Mouse (Mus musculus) hindbrain, embryonic 15.5 days (tissue): ENCODE data around the gene Dgka. TPM values are rescaled to one million over a fixed set of nuclear protein-coding genes. Genes with fewer than 3 reads are reported as not detected.

ENCODE experiments used
- ATAC-seq: fragments of 200-750 bp; cut with Nextera tagmentation; 2 replicates; pipeline ENCODE4 v1.8.0; 2017; ENCODE audit warnings: low read depth, moderate number of reproducible peaks, moderate TSS enrichment; ENCODE audit not compliant: low FRiP score
- H3K27ac ChIP-seq: fragments of 300-500 bp; sonication (generic); replicated peaks from 2 replicates; pipeline ENCODE4 v1.5.1; 2015; ENCODE audit warnings: mild to moderate bottlenecking, inconsistent platforms
- H3K27me3 ChIP-seq: fragments of 300-500 bp; sonication (generic); 2 replicates; pipeline ENCODE4 v1.6.1; 2015; ENCODE audit warnings: control low read depth, inconsistent platforms
- H3K36me3 ChIP-seq: fragments of 300-500 bp; sonication (generic); 2 replicates; pipeline ENCODE4 v1.6.1; 2015; ENCODE audit warnings: control low read depth, inconsistent platforms
- H3K4me1 ChIP-seq: fragments of 300-500 bp; sonication (generic); replicated peaks from 2 replicates; pipeline ENCODE4 v1.6.1; 2015; ENCODE audit warnings: control low read depth, inconsistent platforms
- H3K4me2 ChIP-seq: fragments of 300-500 bp; sonication (generic); 2 replicates; pipeline ENCODE4 v1.6.1; 2015; ENCODE audit warnings: moderate library complexity, mild to moderate bottlenecking, inconsistent platforms
- H3K4me3 ChIP-seq: fragments of 300-500 bp; sonication (generic); 2 replicates; pipeline ENCODE4 v1.5.1; 2015; ENCODE audit warnings: mild to moderate bottlenecking, inconsistent platforms
- H3K9ac ChIP-seq: fragments of 300-500 bp; sonication (generic); 2 replicates; pipeline ENCODE4 v1.6.1; 2015; ENCODE audit warnings: inconsistent platforms
- H3K9me3 ChIP-seq: fragments of 300-500 bp; sonication (generic); 2 replicates; pipeline ENCODE4 v1.6.1; 2016; ENCODE audit warnings: control low read depth, inconsistent platforms
- WGBS: fragments of 180-500 bp; shearing (Covaris S2); methylation state at CpG from one replicate; pipeline ENCODE4 v1.1.7; 2015; 5-methylcytosine and 5-hydroxymethylcytosine counted together
- polyA plus RNA-seq: library from polyadenylated mRNA; unstranded; fragments of >200 nt; fragmentation: Nextera tagmentation; extraction: Ambion mirVana; gene quantifications from 2 replicates; pipeline ENCODE4 v1.2.1, GENCODE M21; 2015

The Dgka gene
- polyA plus RNA-seq, 1 experiment from 2014 or later = 8.9 TPM

- Histone ChIP-seq H3K9me3 (no peaks in the 10 kb centered on the region), H3K4me3 (peak within 1 kb of the TSS; percentile 59), H3K27ac (peak within 1 kb of the TSS; percentile 91), H3K9ac (peak within 1 kb of the TSS; percentile 90), H3K4me2 (peak within 1 kb of the TSS; percentile 76), H3K27me3 (peaks cover 14% of the 10 kb centered on the region), H3K36me3 (no peaks in the 10 kb centered on the region), H3K4me1 (peaks cover 45% of the 10 kb centered on the region)
- ATAC-seq = peak; percentile 71
- under 1% methylated on average over 36 of the region's 36 CpGs for WGBS
Measured at GRCm38 (mm10) chr10:128747646-128748251, 3.1 kb upstream of the Dgka start, which contains the start of gene Pym1. Gene Pym1, plus strand, starts transcription at chr10:128747889.

- Histone ChIP-seq H3K9me3 (no peaks in the 10 kb centered on the region), H3K4me2 (peak overlapping the region; percentile 76), H3K27me3 (peaks cover 20% of the 10 kb centered on the region), H3K36me3 (no peaks in the 10 kb centered on the region), H3K4me1 (peaks cover 45% of the 10 kb centered on the region), H3K9ac (peak overlapping the region; percentile 90), H3K27ac (peak overlapping the region; percentile 91), H3K4me3 (peak overlapping the region; percentile 59)
- ATAC-seq = no peak; the same call in 1 of the 2 replicates
- 47% methylated on average over 9 of the region's 9 CpGs for WGBS
Measured at GRCm38 (mm10) chr10:128746972-128747645, 2.5 kb upstream of the Dgka start.

DNA sequence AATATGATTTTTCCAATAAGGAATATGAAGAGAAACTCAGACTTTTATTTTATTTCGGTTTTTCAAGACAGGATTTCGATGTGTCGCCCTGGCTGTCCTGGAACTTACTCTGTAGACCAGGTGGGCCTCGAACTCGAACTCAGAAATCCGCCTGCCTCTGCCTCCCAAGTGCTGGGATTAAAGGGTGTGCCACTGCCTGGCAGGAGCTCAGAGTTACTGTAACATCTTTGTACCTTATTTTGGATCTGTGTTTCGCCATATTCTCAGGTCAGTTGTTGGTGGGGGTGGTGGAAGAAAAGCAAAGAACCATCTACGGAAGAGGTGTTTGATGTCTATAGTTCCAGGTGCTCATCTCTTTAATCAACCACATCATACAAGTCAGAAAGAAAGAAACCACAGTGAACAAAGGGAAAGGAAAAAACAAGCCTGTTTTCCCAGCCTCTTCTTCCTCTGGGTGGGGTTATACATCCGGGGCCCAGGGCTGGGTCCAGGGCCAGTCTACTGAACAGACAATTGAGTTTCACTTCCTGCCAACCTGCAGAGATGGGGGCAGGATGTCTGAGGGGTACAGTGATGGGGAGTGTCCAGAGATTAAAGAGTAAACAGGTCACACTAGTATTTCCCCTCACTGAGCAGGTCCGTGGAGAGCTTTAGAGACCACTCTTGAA, 1.4 kb upstream of the Dgka start:
- peaks cover 29% of the 10 kb centered on the region for H3K27me3 ChIP-seq
- H3K9ac ChIP-seq = no peak overlapping the region
- 93% methylated on average over 10 of the region's 10 CpGs for WGBS
- no peak overlapping the region for H3K27ac ChIP-seq
- H3K4me1 ChIP-seq = peaks cover 44% of the 10 kb centered on the region
- ATAC-seq = no peak
- no peaks in the 10 kb centered on the region for H3K36me3 ChIP-seq
- no peak overlapping the region for H3K4me2 ChIP-seq
- no peaks in the 10 kb centered on the region for H3K9me3 ChIP-seq
- no peak overlapping the region for H3K4me3 ChIP-seq

DNA sequence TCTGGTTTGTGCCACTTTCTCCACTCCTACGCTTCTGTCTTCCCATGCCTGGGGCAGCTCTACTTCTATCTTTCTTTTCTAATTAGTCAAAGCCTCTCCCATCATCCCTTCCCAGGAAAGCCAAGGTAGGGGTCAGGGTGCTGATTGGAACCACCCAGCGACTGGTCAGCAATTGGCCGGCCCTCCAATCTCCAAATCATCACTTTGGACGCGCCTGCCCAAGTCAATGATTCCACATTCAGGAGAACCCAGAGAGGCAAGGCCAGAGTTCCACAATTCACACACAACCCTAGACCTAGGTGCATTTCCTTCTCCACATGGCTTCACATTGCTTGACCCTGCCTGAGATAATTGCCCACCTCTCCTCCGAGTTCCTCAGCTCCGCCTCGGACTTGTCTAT, 444 bp downstream of the Dgka start:
- H3K4me1 ChIP-seq = peaks cover 28% of the 10 kb centered on the region
- ATAC-seq = no peak
- 15% methylated on average over 8 of the region's 8 CpGs for WGBS
- H3K27ac ChIP-seq = no peak overlapping the region; the same call in 1 of the 2 replicates
- H3K27me3 ChIP-seq = peaks cover 29% of the 10 kb centered on the region
- H3K9me3 ChIP-seq = no peaks in the 10 kb centered on the region
- H3K9ac ChIP-seq = peak overlapping the region; percentile 66
- H3K4me3 ChIP-seq = peak overlapping the region; percentile 55
- H3K36me3 ChIP-seq = no peaks in the 10 kb centered on the region
- peak overlapping the region; percentile 90 for H3K4me2 ChIP-seq

- Histone ChIP-seq H3K9ac (peak overlapping the region; percentile 66), H3K4me1 (peaks cover 24% of the 10 kb centered on the region), H3K27ac (no peak overlapping the region; the same call in 1 of the 2 replicates), H3K36me3 (no peaks in the 10 kb centered on the region), H3K27me3 (peaks cover 29% of the 10 kb centered on the region), H3K9me3 (no peaks in the 10 kb centered on the region), H3K4me3 (peak overlapping the region; percentile 55), H3K4me2 (peak overlapping the region; percentile 90)
- ATAC-seq = peak; percentile 16; the same call in 1 of the 2 replicates
- WGBS = under 1% methylated on average over 34 of the region's 37 CpGs
Measured at GRCm38 (mm10) chr10:128743791-128744191, 864 bp downstream of the Dgka start.

DNA sequence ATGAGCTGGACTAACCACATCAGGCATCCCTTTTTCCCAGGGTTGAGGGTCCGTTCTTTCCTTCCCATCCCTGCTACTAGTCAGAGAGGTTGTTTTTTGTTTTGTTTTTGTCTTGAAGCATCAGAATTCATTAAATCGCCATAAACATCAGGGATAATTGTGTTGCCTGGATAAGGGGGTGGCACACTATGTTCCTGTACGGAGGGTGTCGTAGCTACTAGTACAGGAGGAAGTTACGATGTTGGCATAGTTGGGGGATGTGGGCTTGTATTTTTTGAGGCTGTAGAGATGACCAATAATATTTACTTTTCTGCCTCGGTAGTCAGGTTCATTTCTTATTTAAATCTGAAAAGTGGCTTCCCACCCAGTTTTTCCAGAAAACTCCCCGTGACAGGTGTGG, 1.4 kb downstream of the Dgka start:
- WGBS = 7% methylated on average over 7 of the region's 7 CpGs
- H3K27me3 ChIP-seq = peaks cover 29% of the 10 kb centered on the region
- H3K36me3 ChIP-seq = no peaks in the 10 kb centered on the region
- peak overlapping the region; percentile 90 for H3K4me2 ChIP-seq
- peak overlapping the region; percentile 55 for H3K4me3 ChIP-seq
- no peaks in the 10 kb centered on the region for H3K9me3 ChIP-seq
- peaks cover 24% of the 10 kb centered on the region for H3K4me1 ChIP-seq
- no peak for ATAC-seq
- no peak overlapping the region for H3K27ac ChIP-seq
- peak overlapping the region; percentile 66 for H3K9ac ChIP-seq

- Histone ChIP-seq H3K4me2 (peak overlapping the region; percentile 90), H3K4me1 (peaks cover 24% of the 10 kb centered on the region), H3K27me3 (peaks cover 29% of the 10 kb centered on the region), H3K4me3 (no peak overlapping the region), H3K9me3 (no peaks in the 10 kb centered on the region), H3K27ac (no peak overlapping the region), H3K36me3 (no peaks in the 10 kb centered on the region), H3K9ac (no peak overlapping the region)
- no peak for ATAC-seq
- 35% methylated on average over 4 of the region's 4 CpGs for WGBS
Measured at GRCm38 (mm10) chr10:128742616-128743015, 2.0 kb downstream of the Dgka start.

DNA sequence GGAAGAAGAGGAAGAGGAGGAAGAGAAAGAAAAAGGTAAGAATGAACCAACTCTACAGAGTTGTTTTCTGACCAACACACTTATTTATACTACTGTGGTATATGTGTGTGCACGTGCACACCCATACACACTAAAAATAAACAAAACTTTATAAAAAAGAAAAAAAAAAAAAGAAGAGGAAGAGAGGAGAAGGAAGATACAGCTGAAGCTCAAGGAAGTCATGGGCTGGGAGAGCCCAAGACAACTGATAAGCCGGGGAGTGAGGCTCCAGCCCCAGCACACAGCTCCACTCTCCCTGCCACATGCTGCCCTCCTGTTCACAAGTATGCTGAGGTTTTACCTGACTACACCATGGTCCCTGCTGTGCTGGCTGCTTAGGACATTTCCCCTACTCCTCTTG, 4.4 kb downstream of the Dgka start:
- Histone ChIP-seq H3K4me2 (no peak overlapping the region), H3K36me3 (no peaks in the 10 kb centered on the region), H3K4me3 (no peak overlapping the region), H3K9me3 (no peaks in the 10 kb centered on the region), H3K4me1 (peaks cover 19% of the 10 kb centered on the region), H3K27me3 (peaks cover 25% of the 10 kb centered on the region), H3K9ac (no peak overlapping the region), H3K27ac (no peak overlapping the region)
- WGBS = 73% methylated on average over 2 of the region's 2 CpGs
- no peak for ATAC-seq

DNA sequence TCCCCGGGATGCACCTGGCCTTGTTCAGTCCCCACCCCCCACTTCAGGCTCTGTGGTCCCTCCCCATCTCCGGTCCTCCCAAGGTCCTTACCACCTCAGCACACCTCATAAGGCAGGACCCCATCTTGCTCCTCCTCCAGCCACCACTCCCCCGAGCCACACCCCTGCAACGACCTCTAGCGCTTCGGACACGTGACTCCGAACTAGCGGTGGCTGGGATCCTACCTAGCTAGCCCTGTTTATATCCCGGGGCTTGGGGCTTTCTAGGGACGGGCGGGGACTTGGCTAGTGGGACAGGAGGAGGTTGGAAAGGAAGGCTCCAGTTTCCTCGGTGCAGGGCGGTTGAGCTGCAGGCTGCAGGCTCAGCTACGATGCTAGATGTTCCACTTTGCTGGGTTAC, 7.2 kb downstream of the Dgka start:
- 5% methylated on average over 15 of the region's 15 CpGs for WGBS
- no peak overlapping the region for H3K27ac ChIP-seq
- ATAC-seq = no peak
- H3K4me1 ChIP-seq = no peaks in the 10 kb centered on the region
- H3K9ac ChIP-seq = no peak overlapping the region
- peak overlapping the region; percentile 48 for H3K4me2 ChIP-seq
- peaks cover 13% of the 10 kb centered on the region for H3K27me3 ChIP-seq
- H3K36me3 ChIP-seq = no peaks in the 10 kb centered on the region
- no peaks in the 10 kb centered on the region for H3K9me3 ChIP-seq
- H3K4me3 ChIP-seq = peak overlapping the region; percentile 18

DNA sequence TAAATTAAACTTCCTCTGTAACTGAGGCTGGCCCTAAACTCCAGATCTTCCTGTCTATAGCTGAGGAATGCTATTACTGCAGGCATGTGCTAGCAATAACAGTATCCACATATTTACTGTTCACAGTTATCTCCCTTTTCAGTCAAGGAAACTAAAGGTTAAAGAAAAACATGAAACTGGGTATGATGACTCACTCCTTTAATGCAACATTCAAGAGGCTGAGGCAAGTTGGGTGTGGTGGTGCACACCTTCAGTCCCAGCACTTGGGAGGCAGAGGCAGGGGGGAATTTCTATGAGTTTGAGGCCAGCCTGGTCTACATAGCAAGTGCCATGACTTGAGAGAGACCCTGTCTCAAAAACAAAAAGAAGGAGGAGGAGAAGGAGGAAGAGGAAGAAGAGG, 12.7 kb downstream of the Dgka start:
- ATAC-seq = no peak
- Histone ChIP-seq H3K9me3 (no peaks in the 10 kb centered on the region), H3K27ac (no peak overlapping the region), H3K27me3 (no peaks in the 10 kb centered on the region), H3K4me1 (no peaks in the 10 kb centered on the region), H3K4me2 (no peak overlapping the region), H3K4me3 (no peak overlapping the region), H3K9ac (no peak overlapping the region), H3K36me3 (no peaks in the 10 kb centered on the region)

DNA sequence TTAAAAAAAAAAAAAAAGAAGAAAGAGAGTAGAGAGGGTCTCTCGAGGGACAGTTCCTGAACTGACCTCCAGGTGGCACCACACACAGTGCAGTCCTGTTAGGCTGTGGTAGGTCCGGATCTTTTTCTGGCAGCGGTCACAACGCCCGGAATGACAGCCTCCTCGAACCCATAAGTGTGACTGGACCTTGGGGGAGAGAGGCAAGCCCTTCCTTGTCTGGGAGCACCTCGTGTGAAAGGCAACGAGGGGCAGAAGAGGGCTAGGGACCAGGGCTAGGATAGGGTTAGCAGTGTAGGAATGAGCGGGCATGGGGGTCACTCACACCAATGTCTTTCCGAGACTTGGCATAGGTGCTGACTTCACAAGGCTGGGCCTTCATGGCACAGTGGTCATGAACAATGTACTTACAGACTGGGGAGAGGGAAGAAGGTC, 13.6 kb downstream of the Dgka start:
- H3K9ac ChIP-seq = no peak overlapping the region
- WGBS = 26% methylated on average over 10 of the region's 10 CpGs
- H3K36me3 ChIP-seq = no peaks in the 10 kb centered on the region
- H3K9me3 ChIP-seq = no peaks in the 10 kb centered on the region
- no peaks in the 10 kb centered on the region for H3K27me3 ChIP-seq
- no peak overlapping the region for H3K4me2 ChIP-seq
- H3K4me1 ChIP-seq = no peaks in the 10 kb centered on the region
- no peak overlapping the region for H3K4me3 ChIP-seq
- no peak for ATAC-seq
- no peak overlapping the region for H3K27ac ChIP-seq

GRCm38 (mm10) chr10:128728059-128728458, 16.6 kb downstream of the Dgka start:
- Histone ChIP-seq H3K4me2 (no peak overlapping the region), H3K9ac (no peak overlapping the region), H3K9me3 (no peaks in the 10 kb centered on the region), H3K27me3 (no peaks in the 10 kb centered on the region), H3K27ac (no peak overlapping the region), H3K4me3 (no peak overlapping the region), H3K4me1 (no peaks in the 10 kb centered on the region), H3K36me3 (no peaks in the 10 kb centered on the region)
- WGBS = 87% methylated on average over 5 of the region's 5 CpGs
- no peak for ATAC-seq
